Mouse (Mus musculus): ENCODE results near the gene Prkci.

DNA sequence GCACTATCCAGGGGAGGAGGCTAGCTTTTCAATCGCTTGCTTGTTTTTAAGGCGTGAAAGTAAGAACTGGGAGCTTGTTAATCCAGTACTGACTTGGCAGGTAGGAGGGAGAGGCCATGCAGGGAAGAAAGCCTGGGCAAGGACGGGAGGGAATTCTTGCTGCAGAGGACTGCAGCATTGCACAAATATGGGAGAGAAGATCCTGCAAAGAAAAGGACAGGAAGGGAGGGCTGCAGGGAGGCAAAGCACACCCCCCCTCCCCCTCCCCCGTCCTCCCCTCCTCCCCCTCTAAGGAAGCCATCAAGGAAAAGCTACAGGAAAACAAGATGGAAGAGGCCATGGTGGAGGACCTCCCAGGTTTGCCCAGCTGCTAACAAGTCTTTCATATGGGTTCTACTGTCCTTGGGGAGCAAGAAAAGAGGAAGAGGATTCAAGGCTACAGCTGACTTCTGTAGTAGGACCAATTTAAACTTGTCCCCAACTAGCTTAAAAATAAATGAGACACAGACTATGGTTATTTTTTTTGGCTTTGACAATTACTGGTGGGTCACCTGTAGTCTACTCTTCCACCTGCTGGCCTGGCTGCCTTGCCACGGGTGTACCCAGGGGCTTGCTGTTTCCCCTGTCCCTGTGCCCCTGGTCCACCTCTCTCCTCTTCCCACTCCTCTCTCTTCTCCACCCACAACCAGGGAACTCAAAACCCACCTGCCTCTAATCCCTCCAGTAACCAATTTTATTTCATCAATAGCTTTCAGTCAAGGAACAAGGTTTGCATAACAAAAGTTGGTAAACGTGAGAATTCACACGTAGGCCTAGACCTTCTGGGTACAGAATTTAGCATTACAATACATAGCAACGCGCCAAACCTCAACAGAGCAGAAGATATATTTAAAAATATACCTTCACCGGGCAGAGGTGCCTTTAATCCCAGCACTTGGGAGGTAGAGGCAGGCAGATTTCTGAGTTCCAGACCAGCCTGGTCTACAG, 93.5 kb downstream of the Prkci start:
- TF ChIP-seq POLR2A (IDR thresholded peaks at IDR 0.05; ENCODE audit: borderline replicate concordance, insufficient read depth, low read length) (no peak), CTCF (IDR thresholded peaks at IDR 0.05; ENCODE audit: borderline replicate concordance, insufficient read depth, low read depth, low read length) (no peak)
